Mouse (Mus musculus) intestine, embryonic 16.5 days (tissue): ENCODE results near the gene Dennd2a. TPM values are rescaled to one million over a fixed set of nuclear protein-coding genes. Genes with fewer than 3 reads are reported as not detected.
A peak's percentile ranks its signal among the peaks of the same experiment; 100 is the strongest.

Experiments
- ATAC-seq: fragments of 200-750 bp; cut with Nextera tagmentation; 2 replicates; pipeline ENCODE4 v1.8.0; 2017; ENCODE audit warnings: moderate TSS enrichment, moderate library complexity
- H3K27ac ChIP-seq: fragments of 300-500 bp; sonication (generic); 2 replicates; pipeline ENCODE4 v1.5.1; 2014; ENCODE audit warnings: mild to moderate bottlenecking, low read length
- H3K27me3 ChIP-seq: fragments of 300-500 bp; sonication (generic); replicated peaks from 2 replicates; pipeline ENCODE4 v1.6.1; 2014; ENCODE audit warnings: low read length, control low read depth, mixed read lengths; ENCODE audit not compliant: control insufficient read depth, insufficient read depth
- H3K36me3 ChIP-seq: fragments of 300-500 bp; sonication (generic); 2 replicates; pipeline ENCODE4 v1.6.1; 2014; ENCODE audit warnings: low read length, control low read depth; ENCODE audit not compliant: control insufficient read depth, insufficient read depth
- H3K4me1 ChIP-seq: fragments of 300-500 bp; sonication (generic); 2 replicates; pipeline ENCODE4 v1.6.1; 2014; ENCODE audit warnings: low read length, control low read depth, mixed read lengths; ENCODE audit not compliant: control insufficient read depth, insufficient read depth
- H3K4me2 ChIP-seq: fragments of 300-500 bp; sonication (generic); 2 replicates; pipeline ENCODE4 v1.6.1; 2014; ENCODE audit warnings: low read depth, low read length, control low read depth
- H3K4me3 ChIP-seq: fragments of 300-500 bp; sonication (generic); 2 replicates; pipeline ENCODE4 v1.5.1; 2014; ENCODE audit warnings: mild to moderate bottlenecking, low read length
- H3K9ac ChIP-seq: fragments of 300-500 bp; sonication (generic); 2 replicates; pipeline ENCODE4 v1.6.1; 2014; ENCODE audit warnings: low read depth, low read length
- H3K9me3 ChIP-seq: fragments of 300-500 bp; sonication (generic); 2 replicates; pipeline ENCODE4 v1.6.1; 2016; ENCODE audit warnings: low read length, control low read depth; ENCODE audit not compliant: control insufficient read depth
- WGBS: fragments of 180-500 bp; shearing (Covaris S2); extraction: QIAGEN DNeasy Blood & Tissue Kit; methylation state at CpG from one replicate; pipeline ENCODE4 v1.1.7; 2014; 5-methylcytosine and 5-hydroxymethylcytosine counted together
- polyA plus RNA-seq: library from polyadenylated mRNA; unstranded; fragments of >200 nt; fragmentation: Nextera tagmentation; extraction: Ambion mirVana; gene quantifications from 2 replicates; pipeline ENCODE4 v1.2.1, GENCODE M21; 2015

Gene Dennd2a
- polyA plus RNA-seq, 1 experiment from 2014 or later, result 6.5 TPM

- Histone ChIP-seq H3K4me3 (no peak overlapping the region), H3K9me3 (no peaks in the 10 kb centered on the region), H3K9ac (no peak overlapping the region), H3K36me3 (no peaks in the 10 kb centered on the region), H3K4me1 (peaks cover 18% of the 10 kb centered on the region), H3K27ac (peak overlapping the region; percentile 78), H3K27me3 (no peaks in the 10 kb centered on the region), H3K4me2 (peak overlapping the region; percentile 28; the same call in 1 of the 2 replicates)
- WGBS, result 38% methylated on average over 12 of the region's 12 CpGs
- peak; percentile 92 for ATAC-seq
Observed at GRCm38 (mm10) chr6:39528671-39529535, 28.8 kb downstream of the Dennd2a start.

- H3K9me3 ChIP-seq, result no peaks in the 10 kb centered on the region
- no peak overlapping the region for H3K4me3 ChIP-seq
- H3K9ac ChIP-seq, result no peak overlapping the region
- H3K4me1 ChIP-seq, result peaks cover 18% of the 10 kb centered on the region
- WGBS, result 62% methylated on average over 4 of the region's 4 CpGs
- no peaks in the 10 kb centered on the region for H3K27me3 ChIP-seq
- ATAC-seq, result no peak
- H3K27ac ChIP-seq, result 0 out of 2 replicates have a peak overlapping the region, but pooled peaks have one; percentile 29
- H3K4me2 ChIP-seq, result no peak overlapping the region
- no peaks in the 10 kb centered on the region for H3K36me3 ChIP-seq
Observed at GRCm38 (mm10) chr6:39527811-39528210, 29.9 kb downstream of the Dennd2a start.

GRCm38 (mm10) chr6:39527337-39527784 is 30.3 kb downstream of the Dennd2a start:
- Histone ChIP-seq H3K27ac (no peak overlapping the region), H3K9me3 (no peaks in the 10 kb centered on the region), H3K9ac (no peak overlapping the region), H3K4me2 (no peak overlapping the region), H3K4me1 (peaks cover 18% of the 10 kb centered on the region), H3K4me3 (no peak overlapping the region), H3K27me3 (no peaks in the 10 kb centered on the region), H3K36me3 (no peaks in the 10 kb centered on the region; the same call in 1 of the 2 replicates)
- ATAC-seq, result no peak
- 87% methylated on average over 7 of the region's 7 CpGs for WGBS

GRCm38 (mm10) chr6:39526797-39527196 is 30.9 kb downstream of the Dennd2a start:
- Histone ChIP-seq H3K4me1 (peaks cover 15% of the 10 kb centered on the region), H3K36me3 (no peaks in the 10 kb centered on the region; the same call in 1 of the 2 replicates), H3K27ac (no peak overlapping the region), H3K27me3 (no peaks in the 10 kb centered on the region), H3K4me3 (no peak overlapping the region), H3K4me2 (no peak overlapping the region), H3K9me3 (no peaks in the 10 kb centered on the region), H3K9ac (no peak overlapping the region)
- no peak for ATAC-seq
- 72% methylated on average over 9 of the region's 10 CpGs for WGBS

GRCm38 (mm10) chr6:39523161-39523560 is 34.5 kb downstream of the Dennd2a start:
- Histone ChIP-seq H3K4me3 (no peak overlapping the region), H3K9me3 (no peaks in the 10 kb centered on the region), H3K27me3 (no peaks in the 10 kb centered on the region), H3K36me3 (peaks cover 7% of the 10 kb centered on the region), H3K27ac (no peak overlapping the region), H3K9ac (no peak overlapping the region), H3K4me1 (peaks cover 6% of the 10 kb centered on the region; the same call in 1 of the 2 replicates), H3K4me2 (no peak overlapping the region)
- 92% methylated on average over 13 of the region's 13 CpGs for WGBS
- no peak for ATAC-seq

- peak; percentile 31; the same call in 1 of the 2 replicates for ATAC-seq
- Histone ChIP-seq H3K9ac (no peak overlapping the region), H3K4me3 (no peak overlapping the region), H3K27ac (no peak overlapping the region), H3K9me3 (no peaks in the 10 kb centered on the region), H3K36me3 (peaks cover 7% of the 10 kb centered on the region), H3K4me2 (no peak overlapping the region), H3K27me3 (no peaks in the 10 kb centered on the region), H3K4me1 (0 out of 2 replicates have a peak, but pooled peaks cover 1% of the 10 kb centered on the region)
- 57% methylated on average over 5 of the region's 5 CpGs for WGBS
Observed at GRCm38 (mm10) chr6:39522425-39522824, 35.2 kb downstream of the Dennd2a start.

- WGBS, result 32% methylated on average over 6 of the region's 6 CpGs
- no peak overlapping the region for H3K4me3 ChIP-seq
- peak overlapping the region; percentile 44 for H3K27ac ChIP-seq
- H3K27me3 ChIP-seq, result no peaks in the 10 kb centered on the region
- H3K4me2 ChIP-seq, result no peak overlapping the region
- ATAC-seq, result peak; percentile 58
- H3K4me1 ChIP-seq, result peaks cover 8% of the 10 kb centered on the region; the same call in 1 of the 2 replicates
- no peak overlapping the region for H3K9ac ChIP-seq
- H3K9me3 ChIP-seq, result no peaks in the 10 kb centered on the region
- peaks cover 7% of the 10 kb centered on the region for H3K36me3 ChIP-seq
Observed at GRCm38 (mm10) chr6:39515739-39516131, 41.9 kb downstream of the Dennd2a start.

GRCm38 (mm10) chr6:39515040-39515738 is 42.5 kb downstream of the Dennd2a start:
- ATAC-seq, result peak; percentile 78

GRCm38 (mm10) chr6:39503476-39503875 is 54.2 kb downstream of the Dennd2a start:
- no peaks in the 10 kb centered on the region for H3K4me1 ChIP-seq

More at GRCm38 (mm10) chr6:39515040-39515738, 42.5 kb downstream of the Dennd2a start:
- no peaks in the 10 kb centered on the region for H3K9me3 ChIP-seq
- peaks cover 8% of the 10 kb centered on the region; the same call in 1 of the 2 replicates for H3K4me1 ChIP-seq
- 0 out of 2 replicates have a peak, but pooled peaks cover 2% of the 10 kb centered on the region for H3K36me3 ChIP-seq
- no peak overlapping the region for H3K9ac ChIP-seq
- peak overlapping the region; percentile 64 for H3K27ac ChIP-seq
- no peak overlapping the region for H3K4me3 ChIP-seq
- H3K27me3 ChIP-seq, result no peaks in the 10 kb centered on the region
- 0 out of 2 replicates have a peak overlapping the region, but pooled peaks have one; percentile 29 for H3K4me2 ChIP-seq
- 31% methylated on average over 11 of the region's 11 CpGs for WGBS

More at GRCm38 (mm10) chr6:39503476-39503875, 54.2 kb downstream of the Dennd2a start:
- no peak overlapping the region for H3K27ac ChIP-seq
- WGBS, result 87% methylated on average over 7 of the region's 7 CpGs
- H3K4me3 ChIP-seq, result no peak overlapping the region
- H3K9ac ChIP-seq, result no peak overlapping the region
- peaks cover 3% of the 10 kb centered on the region; the same call in 1 of the 2 replicates for H3K36me3 ChIP-seq
- no peaks in the 10 kb centered on the region for H3K27me3 ChIP-seq
- H3K9me3 ChIP-seq, result no peaks in the 10 kb centered on the region
- no peak overlapping the region for H3K4me2 ChIP-seq
- ATAC-seq, result no peak
